Mouse (Mus musculus) cerebellum, postnatal 36 days (tissue): ENCODE results near the gene Sox5.

Source experiments
- DNase-seq, 2 experiments: peaks; one replicate each; pipeline ENCODE4 v3.0.0; 2021 to 2022; ENCODE audit warnings: mixed read lengths in 2 of 2

Gene Sox5

DNA sequence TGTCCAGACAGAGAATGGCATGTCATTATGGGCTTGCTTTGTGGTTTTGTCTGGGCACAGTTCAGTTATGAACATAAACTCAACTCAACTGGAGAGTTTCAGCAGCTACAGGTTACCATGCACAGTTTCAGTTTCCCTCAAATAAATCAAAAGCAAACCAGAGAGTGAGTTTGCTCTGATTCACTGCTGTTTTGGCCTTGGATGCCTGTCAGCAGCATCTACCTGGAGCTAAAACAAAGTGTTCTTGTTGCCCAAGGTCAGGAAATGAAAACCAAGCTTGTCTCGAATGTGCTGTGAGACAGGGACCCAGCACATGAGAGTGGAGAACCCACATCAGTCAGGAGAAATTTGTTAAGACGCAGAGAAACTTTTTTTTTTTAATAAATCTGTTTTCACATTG, 951.6 kb downstream of the Sox5 start:
- no peak for DNase-seq

DNA sequence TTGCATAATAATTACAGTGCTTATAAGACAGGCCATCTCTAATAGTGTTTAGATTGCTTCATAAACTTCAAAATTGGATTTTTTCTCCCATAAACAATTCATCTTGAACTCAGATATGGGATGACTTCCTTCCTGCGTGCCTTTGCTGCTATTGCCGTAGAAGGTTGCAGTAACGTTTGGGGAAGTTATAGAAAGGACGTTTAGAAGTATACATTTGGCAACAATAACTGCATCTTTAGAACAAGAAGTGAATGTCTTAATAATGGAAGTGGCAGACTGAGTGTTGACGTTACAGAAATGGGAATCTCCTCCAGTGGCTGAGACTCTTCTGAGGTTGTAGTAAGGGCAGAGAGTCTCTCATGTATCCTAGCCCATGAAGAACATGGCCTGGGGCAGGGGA, 955.0 kb downstream of the Sox5 start:
- DNase-seq = no peak

DNA sequence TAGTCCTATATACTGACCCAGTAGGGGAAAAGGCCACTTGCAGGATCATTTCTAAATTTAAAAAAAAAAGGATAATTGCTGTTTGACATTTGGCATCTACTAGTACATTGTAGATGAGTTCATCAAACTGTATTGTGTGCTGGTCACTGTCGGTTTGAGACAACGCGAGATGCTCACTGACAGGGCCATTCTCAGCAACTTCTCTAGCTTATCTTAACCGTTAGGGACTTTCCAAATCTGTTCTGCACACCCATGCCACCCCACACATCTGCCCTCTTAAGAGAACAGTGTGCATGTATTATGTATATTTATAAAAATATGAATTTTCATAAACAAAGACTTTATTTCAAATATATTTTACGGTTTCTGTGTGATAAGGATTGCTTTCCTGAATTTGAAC, 955.8 kb downstream of the Sox5 start:
- no peak for DNase-seq

DNA sequence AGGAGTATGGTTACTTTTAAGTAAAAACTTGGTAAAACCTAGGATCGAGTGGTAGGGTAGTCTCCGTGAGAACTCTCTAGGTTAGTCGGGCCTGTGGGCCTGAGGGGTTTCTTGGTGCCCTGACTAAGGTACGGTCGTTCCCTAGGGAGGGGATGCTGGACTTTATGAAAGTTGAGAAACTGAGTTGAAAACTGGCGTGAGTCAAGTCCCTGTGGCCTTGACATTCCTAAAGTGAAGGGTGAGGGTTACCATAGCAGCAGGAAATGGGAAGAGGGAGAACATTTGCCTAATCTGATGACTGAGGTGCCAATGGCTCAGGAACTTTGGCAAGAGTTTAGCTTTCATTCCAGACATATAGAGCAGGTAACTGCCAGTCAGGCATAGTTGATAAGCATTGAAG, 956.7 kb downstream of the Sox5 start:
- no peak for DNase-seq

DNA sequence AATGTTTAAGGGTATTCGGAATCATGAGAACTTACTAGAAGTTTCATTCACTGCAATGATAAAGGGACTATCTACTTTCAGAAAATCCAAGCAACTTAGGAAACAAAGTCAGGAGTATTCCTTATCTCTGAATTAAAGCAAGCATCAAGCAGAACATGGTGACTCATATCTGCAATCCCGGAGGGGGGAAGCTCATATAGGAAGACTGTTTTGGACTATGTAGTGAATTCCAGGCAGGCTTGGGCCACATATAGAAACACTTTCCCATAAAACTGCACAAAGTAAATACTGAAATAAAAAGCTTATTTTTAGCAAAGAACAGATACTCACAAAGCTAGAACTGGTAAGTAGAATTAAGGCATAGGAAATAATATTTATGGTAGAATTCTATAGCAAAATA, 993.3 kb downstream of the Sox5 start:
- no peak for DNase-seq

DNA sequence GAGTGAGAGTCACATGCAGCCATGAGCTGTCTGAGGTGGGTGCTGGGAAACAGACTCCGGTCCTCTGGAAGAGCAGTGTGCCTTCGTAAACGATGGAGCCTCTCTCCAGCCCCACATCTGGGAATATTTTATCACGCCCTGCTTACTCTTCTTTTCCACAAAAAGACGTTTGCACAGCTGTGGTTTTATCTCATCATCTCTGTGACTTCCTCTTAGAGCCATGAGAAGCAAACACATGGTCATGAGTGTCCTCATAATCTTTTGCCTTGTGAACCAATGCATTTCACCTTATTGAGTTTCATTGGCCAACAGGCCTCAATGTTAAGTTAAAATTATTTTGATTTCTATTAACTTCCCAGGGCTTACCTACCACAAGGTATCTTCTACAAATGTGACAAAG, 994.4 kb downstream of the Sox5 start:
- no peak for DNase-seq

DNA sequence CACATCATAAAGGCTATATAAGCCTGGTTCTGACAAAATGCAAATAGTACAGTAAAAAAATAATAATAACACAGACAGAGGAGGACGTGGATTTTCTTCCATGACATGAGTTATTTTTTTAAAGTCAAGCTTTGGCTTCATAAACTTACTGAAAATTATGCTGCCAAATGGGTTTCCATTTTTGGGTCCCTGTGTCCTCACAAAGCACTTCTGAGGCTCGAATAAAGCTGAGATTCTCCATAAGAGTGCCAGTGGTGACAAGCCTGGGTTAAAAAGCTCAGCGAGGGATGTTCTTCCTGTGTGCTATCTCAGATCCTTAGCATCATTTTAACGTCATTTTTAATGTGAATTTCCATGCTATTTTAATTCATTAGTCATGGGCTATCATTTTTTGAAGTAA, 996.1 kb downstream of the Sox5 start:
- DNase-seq = no peak
